Mouse (Mus musculus): ENCODE measurements around the gene Slamf6. TPM values are rescaled to one million over a fixed set of nuclear protein-coding genes. Genes with fewer than 3 reads are reported as not detected.

Gene Slamf6
- polyA plus RNA-seq, 1 experiment from 2014 or later = not detected

- DNase-seq (ENCODE audit: low spot score) = no peak
Observed at GRCm38 (mm10) chr1:171948161-171948945, 31.0 kb downstream of the Slamf6 start.

GRCm38 (mm10) chr1:171948946-171949508 lies 31.7 kb downstream of the Slamf6 start:
- no peaks in the 10 kb centered on the region for H3K27me3 ChIP-seq (replicated peaks; ENCODE audit: control insufficient read depth, insufficient read depth, low read length)
- H3K4me3 ChIP-seq (ENCODE audit: low read depth, low read length) = no peak overlapping the region
- no peak for DNase-seq (ENCODE audit: low spot score)
- 88% methylated on average over 6 of the region's 6 CpGs for WGBS
- no peaks in the 10 kb centered on the region for H3K4me1 ChIP-seq (replicated peaks; ENCODE audit: control insufficient read depth, insufficient read depth, low read length)
- no peaks in the 10 kb centered on the region for H3K9me3 ChIP-seq (ENCODE audit: control insufficient read depth, low read length)
- H3K27ac ChIP-seq (ENCODE audit: low read depth) = no peak overlapping the region
- no peak overlapping the region for H3K4me2 ChIP-seq (ENCODE audit: low read length)
- no peak overlapping the region for H3K9ac ChIP-seq (ENCODE audit: low read length)
- H3K36me3 ChIP-seq (ENCODE audit: control insufficient read depth, insufficient read depth, low read length) = no peaks in the 10 kb centered on the region
- ATAC-seq (replicated peaks; ENCODE audit: low FRiP score, low TSS enrichment, low read depth) = no peak

More at GRCm38 (mm10) chr1:171948161-171948945, 31.0 kb downstream of the Slamf6 start:
- Histone ChIP-seq H3K36me3 (ENCODE audit: control insufficient read depth, insufficient read depth, low read length) (no peaks in the 10 kb centered on the region), H3K4me2 (ENCODE audit: low read length) (no peak overlapping the region), H3K4me3 (ENCODE audit: low read depth, low read length) (no peak overlapping the region), H3K27ac (ENCODE audit: low read depth) (no peak overlapping the region), H3K4me1 (replicated peaks; ENCODE audit: control insufficient read depth, insufficient read depth, low read length) (no peaks in the 10 kb centered on the region), H3K27me3 (replicated peaks; ENCODE audit: control insufficient read depth, insufficient read depth, low read length) (no peaks in the 10 kb centered on the region), H3K9ac (ENCODE audit: low read length) (no peak overlapping the region), H3K9me3 (ENCODE audit: control insufficient read depth, low read length) (no peaks in the 10 kb centered on the region)
- 69% methylated on average over 11 of the region's 11 CpGs for WGBS
- ATAC-seq (replicated peaks; ENCODE audit: low FRiP score, low TSS enrichment, low read depth) = no peak

GRCm38 (mm10) chr1:171955071-171955470 lies 37.8 kb downstream of the Slamf6 start:
- DNase-seq (ENCODE audit: low spot score) (no peak), ATAC-seq (replicated peaks; ENCODE audit: low FRiP score, low TSS enrichment, low read depth) (no peak)
- H3K9me3 ChIP-seq (ENCODE audit: control insufficient read depth, low read length) = no peaks in the 10 kb centered on the region
- H3K27me3 ChIP-seq (replicated peaks; ENCODE audit: control insufficient read depth, insufficient read depth, low read length) = no peaks in the 10 kb centered on the region
- H3K36me3 ChIP-seq (ENCODE audit: control insufficient read depth, insufficient read depth, low read length) = no peaks in the 10 kb centered on the region
- no peaks in the 10 kb centered on the region for H3K4me1 ChIP-seq (replicated peaks; ENCODE audit: control insufficient read depth, insufficient read depth, low read length)
- H3K9ac ChIP-seq (ENCODE audit: low read length) = no peak overlapping the region
- H3K27ac ChIP-seq (ENCODE audit: low read depth) = no peak overlapping the region
- 70% methylated on average over 6 of the region's 6 CpGs for WGBS
- H3K4me3 ChIP-seq (ENCODE audit: low read depth, low read length) = no peak overlapping the region
- no peak overlapping the region for H3K4me2 ChIP-seq (ENCODE audit: low read length)

- H3K9ac ChIP-seq (ENCODE audit: low read length) = no peak overlapping the region
- ATAC-seq (replicated peaks; ENCODE audit: low FRiP score, low TSS enrichment, low read depth) = no peak
- H3K9me3 ChIP-seq (ENCODE audit: control insufficient read depth, low read length) = no peaks in the 10 kb centered on the region
- no peaks in the 10 kb centered on the region for H3K27me3 ChIP-seq (replicated peaks; ENCODE audit: control insufficient read depth, insufficient read depth, low read length)
- H3K36me3 ChIP-seq (ENCODE audit: control insufficient read depth, insufficient read depth, low read length) = no peaks in the 10 kb centered on the region
- no peak overlapping the region for H3K27ac ChIP-seq (ENCODE audit: low read depth)
- H3K4me3 ChIP-seq (ENCODE audit: low read depth, low read length) = no peak overlapping the region
- no peak for DNase-seq (ENCODE audit: low spot score)
- H3K4me2 ChIP-seq (ENCODE audit: low read length) = no peak overlapping the region
- 55% methylated on average over 2 of the region's 2 CpGs for WGBS
- no peaks in the 10 kb centered on the region for H3K4me1 ChIP-seq (replicated peaks; ENCODE audit: control insufficient read depth, insufficient read depth, low read length)
Observed at GRCm38 (mm10) chr1:171957411-171957810, 40.1 kb downstream of the Slamf6 start.

GRCm38 (mm10) chr1:171960726-171961125 lies 43.4 kb downstream of the Slamf6 start:
- no peaks in the 10 kb centered on the region for H3K4me1 ChIP-seq (replicated peaks; ENCODE audit: control insufficient read depth, insufficient read depth, low read length)
- no peaks in the 10 kb centered on the region for H3K9me3 ChIP-seq (ENCODE audit: control insufficient read depth, low read length)
- H3K36me3 ChIP-seq (ENCODE audit: control insufficient read depth, insufficient read depth, low read length) = no peaks in the 10 kb centered on the region
- H3K4me3 ChIP-seq (ENCODE audit: low read depth, low read length) = no peak overlapping the region
- H3K27ac ChIP-seq (ENCODE audit: low read depth) = no peak overlapping the region
- H3K9ac ChIP-seq (ENCODE audit: low read length) = no peak overlapping the region
- no peak for DNase-seq (ENCODE audit: low spot score)
- no peak overlapping the region for H3K4me2 ChIP-seq (ENCODE audit: low read length)
- no peak for ATAC-seq (replicated peaks; ENCODE audit: low FRiP score, low TSS enrichment, low read depth)
- 92% methylated on average over 5 of the region's 5 CpGs for WGBS
- no peaks in the 10 kb centered on the region for H3K27me3 ChIP-seq (replicated peaks; ENCODE audit: control insufficient read depth, insufficient read depth, low read length)

GRCm38 (mm10) chr1:171961704-171962103 lies 44.4 kb downstream of the Slamf6 start:
- no peaks in the 10 kb centered on the region for H3K9me3 ChIP-seq (ENCODE audit: control insufficient read depth, low read length)
- no peaks in the 10 kb centered on the region for H3K27me3 ChIP-seq (replicated peaks; ENCODE audit: control insufficient read depth, insufficient read depth, low read length)
- H3K4me2 ChIP-seq (ENCODE audit: low read length) = no peak overlapping the region
- H3K27ac ChIP-seq (ENCODE audit: low read depth) = no peak overlapping the region
- no peaks in the 10 kb centered on the region for H3K4me1 ChIP-seq (replicated peaks; ENCODE audit: control insufficient read depth, insufficient read depth, low read length)
- no peak overlapping the region for H3K4me3 ChIP-seq (ENCODE audit: low read depth, low read length)
- WGBS = 77% methylated on average over 6 of the region's 6 CpGs
- no peak for DNase-seq (ENCODE audit: low spot score)
- no peak overlapping the region for H3K9ac ChIP-seq (ENCODE audit: low read length)
- ATAC-seq (replicated peaks; ENCODE audit: low FRiP score, low TSS enrichment, low read depth) = no peak
- H3K36me3 ChIP-seq (ENCODE audit: control insufficient read depth, insufficient read depth, low read length) = no peaks in the 10 kb centered on the region

GRCm38 (mm10) chr1:171963613-171964012 lies 46.3 kb downstream of the Slamf6 start:
- Histone ChIP-seq H3K27ac (ENCODE audit: low read depth) (no peak overlapping the region), H3K4me2 (ENCODE audit: low read length) (no peak overlapping the region), H3K9me3 (ENCODE audit: control insufficient read depth, low read length) (0 out of 2 replicates have a peak, but pooled peaks cover 2% of the 10 kb centered on the region), H3K9ac (ENCODE audit: low read length) (no peak overlapping the region), H3K27me3 (replicated peaks; ENCODE audit: control insufficient read depth, insufficient read depth, low read length) (no peaks in the 10 kb centered on the region), H3K4me1 (replicated peaks; ENCODE audit: control insufficient read depth, insufficient read depth, low read length) (no peaks in the 10 kb centered on the region), H3K36me3 (ENCODE audit: control insufficient read depth, insufficient read depth, low read length) (no peaks in the 10 kb centered on the region), H3K4me3 (ENCODE audit: low read depth, low read length) (no peak overlapping the region)
- WGBS = 53% methylated on average over 6 of the region's 6 CpGs
- no peak for ATAC-seq (replicated peaks; ENCODE audit: low FRiP score, low TSS enrichment, low read depth)
- no peak for DNase-seq (ENCODE audit: low spot score)

- H3K4me1 ChIP-seq (replicated peaks; ENCODE audit: control insufficient read depth, insufficient read depth, low read length) = no peaks in the 10 kb centered on the region
- no peak overlapping the region for H3K9ac ChIP-seq (ENCODE audit: low read length)
- no peak overlapping the region for H3K4me2 ChIP-seq (ENCODE audit: low read length)
- no peak overlapping the region for H3K4me3 ChIP-seq (ENCODE audit: low read depth, low read length)
- H3K27ac ChIP-seq (ENCODE audit: low read depth) = no peak overlapping the region
- no peaks in the 10 kb centered on the region for H3K27me3 ChIP-seq (replicated peaks; ENCODE audit: control insufficient read depth, insufficient read depth, low read length)
- WGBS = 75% methylated on average over 6 of the region's 6 CpGs
- no peaks in the 10 kb centered on the region for H3K36me3 ChIP-seq (ENCODE audit: control insufficient read depth, insufficient read depth, low read length)
- 0 out of 2 replicates have a peak, but pooled peaks cover 2% of the 10 kb centered on the region for H3K9me3 ChIP-seq (ENCODE audit: control insufficient read depth, low read length)
- no peak for ATAC-seq (replicated peaks; ENCODE audit: low FRiP score, low TSS enrichment, low read depth)
- DNase-seq (ENCODE audit: low spot score) = no peak
Observed at GRCm38 (mm10) chr1:171966054-171966790, 48.9 kb downstream of the Slamf6 start.
